Mouse (Mus musculus) embryonic facial prominence, embryonic 15.5 days (tissue): ENCODE results near the gene Col6a6. TPM values are rescaled to one million over a fixed set of nuclear protein-coding genes. Genes with fewer than 3 reads are reported as not detected.

Experiments
- ATAC-seq: fragments of 200-750 bp; cut with Nextera tagmentation; 2 replicates; pipeline ENCODE4 v1.8.0; 2017; ENCODE audit warnings: low read depth, moderate TSS enrichment; ENCODE audit not compliant: insufficient number of reproducible peaks, low FRiP score, low TSS enrichment
- H3K27ac ChIP-seq: fragments of 300-500 bp; sonication (generic); replicated peaks from 2 replicates; pipeline ENCODE4 v1.5.1; 2015; ENCODE audit warnings: mild to moderate bottlenecking, inconsistent platforms
- H3K27me3 ChIP-seq: fragments of 300-500 bp; sonication (generic); 2 replicates; pipeline ENCODE4 v1.6.1; 2015; ENCODE audit warnings: inconsistent platforms
- H3K36me3 ChIP-seq: fragments of 300-500 bp; sonication (generic); 2 replicates; pipeline ENCODE4 v1.6.1; 2015; ENCODE audit warnings: mild to moderate bottlenecking, inconsistent platforms
- H3K4me1 ChIP-seq: fragments of 300-500 bp; sonication (generic); 2 replicates; pipeline ENCODE4 v1.6.1; 2015; ENCODE audit warnings: inconsistent platforms
- H3K4me2 ChIP-seq: fragments of 300-500 bp; sonication (generic); replicated peaks from 2 replicates; pipeline ENCODE4 v1.6.1; 2015; ENCODE audit warnings: mild to moderate bottlenecking, inconsistent platforms
- H3K4me3 ChIP-seq: fragments of 300-500 bp; sonication (generic); replicated peaks from 2 replicates; pipeline ENCODE4 v1.5.1; 2015; ENCODE audit warnings: mild to moderate bottlenecking, inconsistent platforms
- H3K9ac ChIP-seq: fragments of 300-500 bp; sonication (generic); 2 replicates; pipeline ENCODE4 v1.6.1; 2015; ENCODE audit warnings: inconsistent platforms
- H3K9me3 ChIP-seq: fragments of 300-500 bp; sonication (generic); replicated peaks from 2 replicates; pipeline ENCODE4 v1.6.1; 2016; ENCODE audit warnings: inconsistent platforms
- WGBS: fragments of 180-500 bp; shearing (Covaris S2); methylation state at CpG from one replicate; pipeline ENCODE4 v1.1.7; 2015; 5-methylcytosine and 5-hydroxymethylcytosine counted together
- polyA plus RNA-seq: library from polyadenylated mRNA; unstranded; fragments of >200 nt; fragmentation: Nextera tagmentation; extraction: Ambion mirVana; gene quantifications from 2 replicates; pipeline ENCODE4 v1.2.1, GENCODE M21; 2015

Gene Col6a6
- polyA plus RNA-seq, 1 experiment from 2014 or later: 4.2 TPM

DNA sequence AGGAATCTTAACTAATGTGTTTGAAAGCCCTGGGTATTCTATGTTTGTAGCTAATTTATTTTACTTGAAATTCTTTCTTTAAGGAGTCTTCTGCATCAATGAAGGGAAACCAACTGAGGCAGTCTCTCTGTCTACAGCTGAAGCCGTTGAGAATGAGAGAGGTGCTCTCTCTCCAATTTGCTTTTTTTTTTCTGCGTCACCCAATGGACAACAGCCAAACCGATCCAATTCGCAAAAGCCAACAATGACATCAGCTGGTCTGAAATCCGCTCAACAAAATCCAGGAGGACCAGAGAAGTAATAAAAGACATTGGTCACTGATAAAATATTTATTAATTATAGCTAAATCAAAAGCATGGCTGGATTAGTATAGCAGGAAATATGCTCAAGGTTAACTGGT, 26.5 kb downstream of the Col6a6 start:
- 89% methylated on average over 5 of the region's 5 CpGs for WGBS

GRCm38 (mm10) chr9:105800286-105800685, 27.7 kb downstream of the Col6a6 start:
- WGBS: 81% methylated on average over 5 of the region's 5 CpGs
- no peak overlapping the region for H3K27ac ChIP-seq
- no peak for ATAC-seq
- no peak overlapping the region for H3K9ac ChIP-seq
- H3K36me3 ChIP-seq: no peaks in the 10 kb centered on the region
- H3K4me1 ChIP-seq: 0 out of 2 replicates have a peak, but pooled peaks cover 3% of the 10 kb centered on the region
- H3K4me2 ChIP-seq: no peak overlapping the region
- no peaks in the 10 kb centered on the region for H3K9me3 ChIP-seq
- no peaks in the 10 kb centered on the region for H3K27me3 ChIP-seq
- H3K4me3 ChIP-seq: no peak overlapping the region

More for the DNA sequence above, 26.5 kb downstream of the Col6a6 start:
- H3K4me1 ChIP-seq: no peaks in the 10 kb centered on the region
- ATAC-seq: no peak
- H3K27ac ChIP-seq: no peak overlapping the region
- no peak overlapping the region for H3K4me3 ChIP-seq
- no peaks in the 10 kb centered on the region for H3K9me3 ChIP-seq
- H3K27me3 ChIP-seq: no peaks in the 10 kb centered on the region
- H3K4me2 ChIP-seq: no peak overlapping the region
- H3K9ac ChIP-seq: no peak overlapping the region
- no peaks in the 10 kb centered on the region for H3K36me3 ChIP-seq

DNA sequence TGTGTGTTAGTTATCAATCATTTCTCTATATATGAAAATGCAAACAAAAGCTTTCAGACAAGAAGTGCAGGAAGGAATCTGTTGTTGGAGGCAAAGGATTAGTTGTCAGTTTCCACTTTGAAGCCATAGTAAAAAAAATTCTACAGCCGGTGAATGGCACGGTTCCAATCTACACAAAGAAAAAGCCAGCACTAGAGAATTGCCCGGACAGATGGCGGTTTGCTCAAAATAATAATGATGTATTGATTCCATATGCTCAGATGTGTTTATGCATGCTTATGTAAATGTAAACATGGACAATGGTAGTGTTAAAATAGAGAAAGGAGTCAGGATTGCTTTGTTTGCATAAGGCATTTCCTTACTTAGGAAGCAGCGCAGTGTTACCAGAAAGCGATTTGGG, 31.8 kb downstream of the Col6a6 start:
- no peak for ATAC-seq
- Histone ChIP-seq H3K27ac (no peak overlapping the region), H3K4me1 (0 out of 2 replicates have a peak, but pooled peaks cover 3% of the 10 kb centered on the region), H3K36me3 (no peaks in the 10 kb centered on the region), H3K9me3 (no peaks in the 10 kb centered on the region), H3K9ac (no peak overlapping the region), H3K27me3 (no peaks in the 10 kb centered on the region; the same call in 1 of the 2 replicates), H3K4me2 (no peak overlapping the region), H3K4me3 (no peak overlapping the region)
- WGBS: 29% methylated on average over 6 of the region's 6 CpGs

DNA sequence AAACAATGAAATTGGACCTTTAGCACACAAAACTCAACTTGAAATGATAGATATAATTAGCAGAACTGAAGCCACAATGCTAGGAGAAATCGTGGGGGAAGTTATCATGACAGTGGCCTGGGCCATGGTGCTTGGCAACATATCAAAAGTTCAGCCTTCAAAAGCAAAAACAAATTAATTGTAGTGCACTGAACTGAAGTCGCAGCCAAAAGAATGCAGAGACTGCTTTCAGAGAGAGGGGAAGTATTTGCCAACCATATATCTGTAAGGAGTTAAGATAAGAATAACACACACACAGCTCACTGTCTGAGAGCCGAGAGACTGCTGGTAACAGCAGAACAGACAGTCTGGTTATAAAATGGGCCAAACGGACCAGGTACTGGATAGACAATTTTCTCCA, 33.0 kb downstream of the Col6a6 start:
- Histone ChIP-seq H3K4me3 (no peak overlapping the region), H3K9me3 (no peaks in the 10 kb centered on the region), H3K9ac (no peak overlapping the region), H3K4me2 (no peak overlapping the region), H3K4me1 (0 out of 2 replicates have a peak, but pooled peaks cover 3% of the 10 kb centered on the region), H3K27ac (no peak overlapping the region), H3K27me3 (no peaks in the 10 kb centered on the region; the same call in 1 of the 2 replicates), H3K36me3 (no peaks in the 10 kb centered on the region)
- WGBS: 53% methylated on average over 4 of the region's 4 CpGs
- ATAC-seq: no peak

- no peaks in the 10 kb centered on the region for H3K9me3 ChIP-seq
- H3K36me3 ChIP-seq: no peaks in the 10 kb centered on the region
- no peak overlapping the region for H3K9ac ChIP-seq
- no peak overlapping the region for H3K27ac ChIP-seq
- H3K4me1 ChIP-seq: 0 out of 2 replicates have a peak, but pooled peaks cover 3% of the 10 kb centered on the region
- ATAC-seq: no peak
- no peaks in the 10 kb centered on the region; the same call in 1 of the 2 replicates for H3K27me3 ChIP-seq
- H3K4me2 ChIP-seq: no peak overlapping the region
- no peak overlapping the region for H3K4me3 ChIP-seq
- 60% methylated on average over 5 of the region's 5 CpGs for WGBS
Measured at GRCm38 (mm10) chr9:105791810-105792209, 36.1 kb downstream of the Col6a6 start.

GRCm38 (mm10) chr9:105788203-105788602, 39.8 kb downstream of the Col6a6 start:
- H3K4me3 ChIP-seq: no peak overlapping the region
- no peak for ATAC-seq
- H3K9ac ChIP-seq: no peak overlapping the region
- no peak overlapping the region for H3K27ac ChIP-seq
- H3K9me3 ChIP-seq: no peaks in the 10 kb centered on the region
- H3K4me1 ChIP-seq: no peaks in the 10 kb centered on the region
- H3K4me2 ChIP-seq: no peak overlapping the region
- no peaks in the 10 kb centered on the region for H3K36me3 ChIP-seq
- H3K27me3 ChIP-seq: no peaks in the 10 kb centered on the region; the same call in 1 of the 2 replicates
- whole genome bisulfite sequencing: 47% methylated on average over 3 of the region's 3 CpGs

- no peak overlapping the region for H3K4me2 ChIP-seq
- ATAC-seq: no peak
- H3K36me3 ChIP-seq: no peaks in the 10 kb centered on the region
- H3K27ac ChIP-seq: no peak overlapping the region
- H3K27me3 ChIP-seq: no peaks in the 10 kb centered on the region; the same call in 1 of the 2 replicates
- WGBS: 76% methylated on average over 11 of the region's 11 CpGs
- no peak overlapping the region for H3K4me3 ChIP-seq
- no peaks in the 10 kb centered on the region for H3K9me3 ChIP-seq
- H3K4me1 ChIP-seq: no peaks in the 10 kb centered on the region
- H3K9ac ChIP-seq: no peak overlapping the region
Measured at GRCm38 (mm10) chr9:105787800-105788199, 40.2 kb downstream of the Col6a6 start.

DNA sequence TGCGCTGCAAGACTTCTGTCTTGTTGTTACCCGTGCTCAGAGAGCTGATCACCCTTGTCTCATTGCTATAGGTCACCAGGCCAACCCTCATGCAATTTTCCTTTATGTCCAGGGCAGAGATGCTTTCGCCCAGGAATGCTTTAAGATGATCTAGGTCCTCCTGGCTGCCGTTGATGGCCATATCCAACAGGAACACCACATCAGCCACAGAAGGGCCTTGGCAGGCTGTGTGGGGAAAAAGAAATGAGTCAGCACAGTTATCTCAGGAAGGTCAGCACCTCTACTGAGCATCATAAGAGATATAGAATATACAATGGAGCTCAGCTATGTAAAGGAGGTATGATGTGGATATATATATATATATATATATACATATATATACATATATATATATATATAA, 43.9 kb downstream of the Col6a6 start:
- no peaks in the 10 kb centered on the region for H3K9me3 ChIP-seq
- no peak overlapping the region for H3K27ac ChIP-seq
- H3K4me1 ChIP-seq: no peaks in the 10 kb centered on the region
- H3K27me3 ChIP-seq: no peaks in the 10 kb centered on the region
- no peak overlapping the region for H3K9ac ChIP-seq
- ATAC-seq: no peak
- no peak overlapping the region for H3K4me2 ChIP-seq
- WGBS: 89% methylated on average over 4 of the region's 4 CpGs
- H3K4me3 ChIP-seq: no peak overlapping the region
- no peaks in the 10 kb centered on the region for H3K36me3 ChIP-seq

DNA sequence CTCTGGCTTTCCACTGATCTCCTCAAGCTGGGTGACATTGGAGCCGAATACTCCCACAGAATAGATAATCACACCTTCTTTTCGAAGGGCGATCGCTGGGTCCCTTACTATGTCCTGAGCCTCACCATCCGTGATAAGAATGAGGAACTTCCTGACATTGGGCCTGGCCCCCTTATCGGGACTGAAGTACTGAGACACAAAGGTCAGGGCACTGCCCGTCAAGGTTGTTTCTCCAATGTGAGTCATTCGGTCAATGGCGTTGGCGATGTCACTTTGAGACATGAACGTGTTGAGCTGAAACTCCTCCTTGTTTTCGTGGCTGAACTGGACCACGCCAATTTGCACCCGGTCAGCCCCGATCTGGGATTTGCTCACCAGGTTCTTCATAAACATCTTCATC, 47.3 kb downstream of the Col6a6 start:
- H3K4me2 ChIP-seq: no peak overlapping the region
- no peaks in the 10 kb centered on the region for H3K4me1 ChIP-seq
- no peak overlapping the region for H3K4me3 ChIP-seq
- H3K27ac ChIP-seq: no peak overlapping the region
- no peak for ATAC-seq
- WGBS: 92% methylated on average over 15 of the region's 15 CpGs
- no peaks in the 10 kb centered on the region for H3K36me3 ChIP-seq
- H3K9me3 ChIP-seq: no peaks in the 10 kb centered on the region
- no peaks in the 10 kb centered on the region for H3K27me3 ChIP-seq
- no peak overlapping the region for H3K9ac ChIP-seq

- WGBS: 77% methylated on average over 6 of the region's 6 CpGs
- no peak overlapping the region for H3K9ac ChIP-seq
Measured at GRCm38 (mm10) chr9:105778741-105779140, 49.2 kb downstream of the Col6a6 start.

DNA sequence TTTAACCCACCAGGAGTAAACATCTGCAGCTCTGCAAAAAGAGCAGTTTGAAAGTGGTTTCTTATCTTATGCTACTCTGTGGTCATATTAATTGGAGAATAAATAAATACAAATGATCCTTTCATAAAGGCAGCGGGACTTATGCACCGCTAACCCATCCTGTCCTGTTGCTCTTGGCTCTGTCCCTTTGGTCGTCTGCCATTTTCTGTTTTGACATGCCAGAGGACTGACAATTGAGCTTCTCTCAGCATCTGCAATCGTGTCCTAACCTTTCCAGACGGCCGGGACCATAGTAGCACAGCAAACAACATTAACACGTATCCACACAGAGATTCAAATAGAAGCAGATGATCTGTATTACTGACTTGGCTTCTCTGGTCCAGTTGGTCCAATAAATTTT, 53.1 kb downstream of the Col6a6 start:
- no peak for ATAC-seq
- Histone ChIP-seq H3K36me3 (no peaks in the 10 kb centered on the region), H3K4me3 (no peak overlapping the region), H3K4me1 (peaks cover 6% of the 10 kb centered on the region; the same call in 1 of the 2 replicates), H3K4me2 (no peak overlapping the region), H3K9ac (no peak overlapping the region), H3K9me3 (no peaks in the 10 kb centered on the region), H3K27ac (no peak overlapping the region), H3K27me3 (no peaks in the 10 kb centered on the region)
- 53% methylated on average over 7 of the region's 7 CpGs for WGBS

More at GRCm38 (mm10) chr9:105778741-105779140, 49.2 kb downstream of the Col6a6 start:
- Histone ChIP-seq H3K4me2 (no peak overlapping the region), H3K36me3 (no peaks in the 10 kb centered on the region), H3K4me1 (no peaks in the 10 kb centered on the region), H3K27ac (no peak overlapping the region), H3K4me3 (no peak overlapping the region), H3K27me3 (no peaks in the 10 kb centered on the region), H3K9me3 (no peaks in the 10 kb centered on the region)
- no peak for ATAC-seq

DNA sequence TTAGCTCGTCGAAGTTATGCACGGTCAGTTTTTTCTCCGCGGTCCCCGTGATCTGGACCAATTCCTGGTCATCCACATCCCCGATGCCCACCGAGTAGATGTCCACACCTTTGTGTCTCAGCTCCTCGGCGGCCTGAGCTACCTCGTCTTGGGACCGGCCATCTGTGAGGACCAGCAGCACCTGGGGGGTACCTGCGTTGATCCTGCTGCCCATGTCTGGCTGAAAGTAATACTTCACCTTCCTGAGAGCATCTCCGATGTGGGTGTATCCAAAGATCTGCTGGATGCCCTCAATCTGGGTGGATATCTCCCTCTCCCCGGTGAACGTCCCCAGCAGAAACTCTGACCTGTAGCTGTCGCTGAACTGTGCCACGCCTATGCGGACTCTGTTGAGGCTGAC, 53.6 kb downstream of the Col6a6 start:
- no peaks in the 10 kb centered on the region for H3K27me3 ChIP-seq
- H3K4me1 ChIP-seq: peaks cover 6% of the 10 kb centered on the region; the same call in 1 of the 2 replicates
- no peak overlapping the region for H3K27ac ChIP-seq
- H3K4me3 ChIP-seq: no peak overlapping the region
- no peak; the same call in 1 of the 2 replicates for ATAC-seq
- H3K9ac ChIP-seq: no peak overlapping the region
- WGBS: 88% methylated on average over 19 of the region's 19 CpGs
- H3K4me2 ChIP-seq: no peak overlapping the region
- H3K9me3 ChIP-seq: no peaks in the 10 kb centered on the region
- no peaks in the 10 kb centered on the region for H3K36me3 ChIP-seq
